Mouse (Mus musculus): ENCODE measurements at regions not wholly inside any gene's neighbourhood (a gene's known extent, or its start where the extent isn't known, plus 50 kb on each side); places are given as distances from the start of the nearest gene placed in this dataset.
A peak's percentile ranks its signal among the peaks of the same experiment; 100 is the strongest.

DNA sequence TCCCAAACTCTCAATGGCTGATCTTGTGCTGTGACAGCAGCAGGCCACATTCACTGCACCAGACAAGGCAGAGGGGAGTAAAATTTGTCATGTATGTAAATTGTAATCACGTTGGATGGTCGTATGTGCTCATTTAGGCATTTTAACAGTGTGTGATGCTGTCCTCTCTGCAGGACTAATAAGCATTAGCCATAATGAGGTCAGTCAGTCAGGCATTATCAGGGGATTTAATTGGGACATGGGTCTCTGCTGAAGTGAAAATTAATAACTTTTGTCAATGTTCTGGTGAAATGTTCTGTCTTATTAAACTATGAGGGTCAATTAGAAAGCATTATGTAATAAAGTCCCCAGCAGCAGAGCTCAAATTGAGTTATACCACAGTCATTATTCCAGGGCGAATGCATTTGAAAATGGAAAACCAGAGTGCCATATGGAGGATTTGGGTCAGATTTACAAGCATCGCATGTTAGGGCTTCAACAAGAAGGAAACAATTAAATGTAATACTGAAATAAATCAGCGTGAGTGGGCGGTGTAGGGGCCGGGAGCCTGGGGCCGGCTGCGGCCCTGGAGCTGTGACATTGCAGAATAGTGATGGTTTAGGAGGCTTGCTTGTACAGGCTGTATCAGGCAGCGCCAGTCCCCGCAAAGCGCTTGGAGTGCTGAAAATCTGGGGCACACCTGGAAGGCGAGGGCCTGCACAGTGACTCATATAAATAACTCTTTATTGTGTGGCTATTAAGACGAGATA, 537.7 kb downstream of the Bnc2 start:
- ATAC-seq (ENCODE audit: low FRiP score) (peak; percentile 63; the same call in 1 of the 2 replicates), DNase-seq (ENCODE audit: low spot score) (no peak)
- H3K9me3 ChIP-seq (ENCODE audit: control insufficient read depth, low read length) = no peaks in the 10 kb centered on the region
- H3K4me3 ChIP-seq (ENCODE audit: low read depth, low read length) = no peak overlapping the region
- WGBS = 77% methylated on average over 14 of the region's 14 CpGs
- no peaks in the 10 kb centered on the region for H3K27me3 ChIP-seq (ENCODE audit: control insufficient read depth, insufficient read depth, low read length)
- no peak overlapping the region for H3K4me2 ChIP-seq (replicated peaks; ENCODE audit: low read depth, low read length)
- no peaks in the 10 kb centered on the region for H3K36me3 ChIP-seq (ENCODE audit: control insufficient read depth, insufficient read depth, low read length)
- H3K9ac ChIP-seq (ENCODE audit: low read depth, low read length) = no peak overlapping the region
- no peaks in the 10 kb centered on the region for H3K4me1 ChIP-seq (replicated peaks; ENCODE audit: control insufficient read depth, insufficient read depth, low read length)
- H3K27ac ChIP-seq (ENCODE audit: low read depth, low read length) = no peak overlapping the region

DNA sequence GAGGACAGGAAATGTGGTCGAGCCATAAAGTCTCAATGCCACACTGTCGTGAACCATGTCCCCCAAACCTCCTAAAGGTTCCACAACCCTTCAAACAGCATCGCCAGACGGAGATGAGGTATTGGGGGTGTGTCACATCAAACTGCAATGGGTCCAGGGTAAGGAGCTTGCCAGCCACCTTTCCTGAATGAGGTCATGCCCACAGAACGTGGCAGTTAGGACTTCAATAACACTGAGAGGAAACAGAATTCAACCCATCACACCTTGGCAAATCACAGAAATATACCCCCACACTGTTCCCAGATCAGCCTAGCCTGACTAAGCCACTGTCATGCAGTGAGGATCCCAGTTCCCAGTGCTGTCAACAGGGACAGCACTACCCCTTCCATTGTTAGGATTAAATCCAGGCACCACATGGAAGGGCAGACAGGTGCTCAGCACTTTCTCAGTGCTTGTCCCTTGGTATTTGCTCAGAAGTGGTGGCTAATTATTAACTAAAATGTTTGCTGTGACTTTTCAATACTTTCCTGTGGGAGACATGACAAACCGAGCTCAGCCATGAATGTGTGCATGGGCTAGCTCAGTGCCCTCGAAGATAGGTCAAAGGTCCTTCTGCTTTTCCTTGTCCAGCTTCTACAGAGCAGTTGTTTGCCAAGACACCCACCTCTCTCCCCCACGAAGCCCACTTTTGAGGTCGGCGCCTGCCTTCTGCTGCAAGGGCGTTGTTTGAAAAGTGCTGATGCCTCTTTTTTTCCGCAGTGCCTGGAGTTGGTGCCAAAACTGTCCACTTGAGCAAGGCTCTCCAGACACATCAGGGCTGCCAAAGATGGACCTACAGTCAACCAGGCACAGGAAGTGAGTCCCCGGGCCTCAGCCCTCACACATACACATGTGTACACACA, 525.7 kb downstream of the Bnc2 start:
- ATAC-seq (ENCODE audit: low FRiP score) = no peak
- no peak overlapping the region for H3K9ac ChIP-seq (ENCODE audit: low read depth, low read length)
- H3K27me3 ChIP-seq (ENCODE audit: control insufficient read depth, insufficient read depth, low read length) = no peaks in the 10 kb centered on the region
- no peaks in the 10 kb centered on the region for H3K36me3 ChIP-seq (ENCODE audit: control insufficient read depth, insufficient read depth, low read length)
- DNase-seq (ENCODE audit: low spot score) = no peak
- H3K4me3 ChIP-seq (ENCODE audit: low read depth, low read length) = no peak overlapping the region
- no peaks in the 10 kb centered on the region for H3K9me3 ChIP-seq (ENCODE audit: control insufficient read depth, low read length)
- no peak overlapping the region for H3K27ac ChIP-seq (ENCODE audit: low read depth, low read length)
- H3K4me2 ChIP-seq (replicated peaks; ENCODE audit: low read depth, low read length) = no peak overlapping the region
- H3K4me1 ChIP-seq (replicated peaks; ENCODE audit: control insufficient read depth, insufficient read depth, low read length) = no peaks in the 10 kb centered on the region
- 82% methylated on average over 13 of the region's 13 CpGs for WGBS

- Histone ChIP-seq H3K4me3 (ENCODE audit: low read depth, low read length) (no peak overlapping the region), H3K4me2 (replicated peaks; ENCODE audit: low read depth, low read length) (no peak overlapping the region), H3K9ac (ENCODE audit: low read depth, low read length) (no peak overlapping the region), H3K4me1 (replicated peaks; ENCODE audit: control insufficient read depth, insufficient read depth, low read length) (no peaks in the 10 kb centered on the region), H3K9me3 (ENCODE audit: control insufficient read depth, low read length) (no peaks in the 10 kb centered on the region), H3K36me3 (ENCODE audit: control insufficient read depth, insufficient read depth, low read length) (no peaks in the 10 kb centered on the region), H3K27me3 (ENCODE audit: control insufficient read depth, insufficient read depth, low read length) (no peaks in the 10 kb centered on the region), H3K27ac (ENCODE audit: low read depth, low read length) (no peak overlapping the region)
- ATAC-seq (ENCODE audit: low FRiP score) (no peak), DNase-seq (ENCODE audit: low spot score) (no peak)
- WGBS = 41% methylated on average over 3 of the region's 3 CpGs
Observed at GRCm38 (mm10) chr4:84150698-84151097, 524.4 kb downstream of the Bnc2 start.

DNA sequence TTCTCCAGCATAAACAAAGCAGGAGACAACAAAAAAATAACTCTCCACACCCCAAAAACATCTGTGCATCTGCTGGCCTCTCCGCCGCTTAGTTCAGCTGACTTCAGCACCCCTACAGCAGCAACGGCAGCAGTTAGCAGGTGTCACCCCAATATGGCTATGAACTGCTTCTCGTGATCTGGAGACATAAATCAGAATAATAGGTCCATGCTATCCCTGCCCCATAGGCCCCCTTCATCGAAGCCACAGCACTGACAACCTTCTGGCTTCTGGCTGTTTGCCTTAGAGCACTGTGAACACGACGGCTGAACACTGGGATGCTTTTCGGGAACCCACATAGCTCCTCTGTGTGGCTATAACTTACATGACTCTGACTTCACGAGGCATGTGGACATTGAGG, 523.8 kb downstream of the Bnc2 start:
- H3K9ac ChIP-seq (ENCODE audit: low read depth, low read length) = no peak overlapping the region
- no peaks in the 10 kb centered on the region for H3K36me3 ChIP-seq (ENCODE audit: control insufficient read depth, insufficient read depth, low read length)
- 79% methylated on average over 9 of the region's 9 CpGs for WGBS
- H3K27me3 ChIP-seq (ENCODE audit: control insufficient read depth, insufficient read depth, low read length) = no peaks in the 10 kb centered on the region
- no peak overlapping the region for H3K4me2 ChIP-seq (replicated peaks; ENCODE audit: low read depth, low read length)
- DNase-seq (ENCODE audit: low spot score) (no peak), ATAC-seq (ENCODE audit: low FRiP score) (no peak)
- no peaks in the 10 kb centered on the region for H3K4me1 ChIP-seq (replicated peaks; ENCODE audit: control insufficient read depth, insufficient read depth, low read length)
- no peak overlapping the region for H3K27ac ChIP-seq (ENCODE audit: low read depth, low read length)
- no peak overlapping the region for H3K4me3 ChIP-seq (ENCODE audit: low read depth, low read length)
- no peaks in the 10 kb centered on the region for H3K9me3 ChIP-seq (ENCODE audit: control insufficient read depth, low read length)

DNA sequence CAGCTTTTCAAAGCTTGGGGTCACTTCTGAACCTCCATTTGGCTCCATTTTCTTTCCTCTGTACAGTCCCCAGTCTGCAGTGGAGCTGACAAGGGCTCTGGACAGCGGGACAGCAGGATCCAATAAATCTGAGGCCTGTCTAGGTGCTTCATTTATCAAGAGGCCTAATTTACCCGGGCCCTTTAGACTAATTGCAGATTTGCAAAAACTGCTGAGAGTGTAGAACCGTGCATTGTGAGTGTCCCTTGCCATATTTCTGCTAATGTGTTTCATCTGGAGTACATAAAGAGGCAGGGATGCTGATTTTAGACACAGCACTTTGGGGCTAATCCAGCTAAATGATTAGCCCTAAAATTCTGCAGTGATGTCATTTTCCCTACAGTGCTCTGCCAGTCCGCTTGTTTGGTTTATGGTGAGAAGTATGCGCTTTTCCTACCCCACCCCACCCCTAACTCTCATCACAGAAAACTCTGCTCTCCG, 523.1 kb downstream of the Bnc2 start:
- 63% methylated on average over 6 of the region's 6 CpGs for WGBS
- H3K9ac ChIP-seq (ENCODE audit: low read depth, low read length) = no peak overlapping the region
- no peaks in the 10 kb centered on the region for H3K4me1 ChIP-seq (replicated peaks; ENCODE audit: control insufficient read depth, insufficient read depth, low read length)
- no peaks in the 10 kb centered on the region for H3K27me3 ChIP-seq (ENCODE audit: control insufficient read depth, insufficient read depth, low read length)
- no peak overlapping the region for H3K4me3 ChIP-seq (ENCODE audit: low read depth, low read length)
- H3K4me2 ChIP-seq (replicated peaks; ENCODE audit: low read depth, low read length) = no peak overlapping the region
- no peaks in the 10 kb centered on the region for H3K9me3 ChIP-seq (ENCODE audit: control insufficient read depth, low read length)
- H3K36me3 ChIP-seq (ENCODE audit: control insufficient read depth, insufficient read depth, low read length) = no peaks in the 10 kb centered on the region
- ATAC-seq (ENCODE audit: low FRiP score) (no peak), DNase-seq (ENCODE audit: low spot score) (no peak)
- H3K27ac ChIP-seq (ENCODE audit: low read depth, low read length) = no peak overlapping the region

DNA sequence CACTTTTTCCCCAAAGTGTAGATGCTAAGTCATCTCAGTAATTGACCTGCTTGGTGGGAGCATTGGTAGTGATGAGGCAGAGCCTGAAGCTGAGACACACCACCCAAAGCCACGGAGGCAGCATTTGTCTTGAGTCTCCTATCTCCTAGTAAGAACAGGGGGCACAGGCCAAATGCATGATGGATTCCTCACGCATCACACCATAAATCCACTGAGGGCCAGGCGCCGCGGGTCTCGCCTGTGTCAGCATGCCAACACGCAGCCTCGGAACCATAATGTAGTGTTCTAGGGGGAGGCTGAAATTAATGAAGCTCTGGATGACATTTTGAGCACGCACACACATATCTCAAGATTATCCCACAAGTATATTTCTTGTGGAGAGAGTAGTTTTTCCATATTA, 521.5 kb downstream of the Bnc2 start:
- Histone ChIP-seq H3K4me2 (replicated peaks; ENCODE audit: low read depth, low read length) (no peak overlapping the region), H3K36me3 (ENCODE audit: control insufficient read depth, insufficient read depth, low read length) (no peaks in the 10 kb centered on the region), H3K4me3 (ENCODE audit: low read depth, low read length) (no peak overlapping the region), H3K9me3 (ENCODE audit: control insufficient read depth, low read length) (no peaks in the 10 kb centered on the region), H3K4me1 (replicated peaks; ENCODE audit: control insufficient read depth, insufficient read depth, low read length) (no peaks in the 10 kb centered on the region), H3K27me3 (ENCODE audit: control insufficient read depth, insufficient read depth, low read length) (no peaks in the 10 kb centered on the region), H3K9ac (ENCODE audit: low read depth, low read length) (no peak overlapping the region), H3K27ac (ENCODE audit: low read depth, low read length) (no peak overlapping the region)
- no peak for DNase-seq (ENCODE audit: low spot score)
- no peak for ATAC-seq (ENCODE audit: low FRiP score)
- 90% methylated on average over 9 of the region's 9 CpGs for WGBS

DNA sequence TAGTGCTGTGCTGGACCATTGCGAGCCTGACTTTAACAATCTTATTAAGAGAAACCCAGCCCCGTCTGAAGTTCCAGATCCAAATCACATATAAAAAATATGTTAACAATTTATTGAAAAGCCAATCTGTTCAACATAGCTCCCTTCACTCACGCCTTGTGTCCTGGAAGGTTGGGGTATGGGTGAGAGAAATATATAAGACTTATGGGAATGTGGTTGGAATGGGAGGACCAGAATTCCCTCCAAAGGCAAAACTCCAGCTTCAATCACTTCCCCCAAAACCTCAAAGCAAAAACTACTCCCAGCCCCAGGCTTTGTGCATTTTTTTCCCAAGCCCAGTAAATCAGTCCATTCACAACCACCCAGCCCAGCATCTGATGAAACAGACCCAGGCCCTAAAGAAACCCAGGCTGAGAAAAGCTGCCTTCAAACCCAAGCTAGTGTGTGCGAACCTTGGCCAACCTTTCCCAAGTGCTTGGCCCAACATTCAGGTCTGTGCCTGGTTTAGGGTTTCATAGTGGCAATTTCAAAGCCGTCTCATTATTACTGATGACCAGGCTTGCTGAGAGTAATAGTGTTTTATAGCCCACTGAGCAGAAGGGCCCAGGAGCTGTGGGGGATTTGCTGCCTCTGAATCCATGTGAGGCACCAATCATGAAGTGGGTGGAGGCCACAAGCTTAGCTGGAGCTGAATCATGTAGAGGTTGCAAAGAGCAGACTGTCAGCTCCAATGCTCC, 517.0 kb downstream of the Bnc2 start:
- WGBS = 85% methylated on average over 5 of the region's 5 CpGs
- Histone ChIP-seq H3K27ac (ENCODE audit: low read depth, low read length) (no peak overlapping the region), H3K4me1 (replicated peaks; ENCODE audit: control insufficient read depth, insufficient read depth, low read length) (no peaks in the 10 kb centered on the region), H3K4me3 (ENCODE audit: low read depth, low read length) (no peak overlapping the region), H3K4me2 (replicated peaks; ENCODE audit: low read depth, low read length) (no peak overlapping the region), H3K9ac (ENCODE audit: low read depth, low read length) (no peak overlapping the region), H3K36me3 (ENCODE audit: control insufficient read depth, insufficient read depth, low read length) (no peaks in the 10 kb centered on the region), H3K27me3 (ENCODE audit: control insufficient read depth, insufficient read depth, low read length) (no peaks in the 10 kb centered on the region), H3K9me3 (ENCODE audit: control insufficient read depth, low read length) (no peaks in the 10 kb centered on the region)
- ATAC-seq (ENCODE audit: low FRiP score) (no peak), DNase-seq (ENCODE audit: low spot score) (no peak)

- Histone ChIP-seq H3K9me3 (ENCODE audit: control insufficient read depth, low read length) (no peaks in the 10 kb centered on the region), H3K36me3 (ENCODE audit: control insufficient read depth, insufficient read depth, low read length) (no peaks in the 10 kb centered on the region), H3K4me1 (replicated peaks; ENCODE audit: control insufficient read depth, insufficient read depth, low read length) (no peaks in the 10 kb centered on the region), H3K27me3 (ENCODE audit: control insufficient read depth, insufficient read depth, low read length) (no peaks in the 10 kb centered on the region), H3K27ac (ENCODE audit: low read depth, low read length) (no peak overlapping the region), H3K9ac (ENCODE audit: low read depth, low read length) (no peak overlapping the region), H3K4me2 (replicated peaks; ENCODE audit: low read depth, low read length) (no peak overlapping the region), H3K4me3 (ENCODE audit: low read depth, low read length) (no peak overlapping the region)
- no peak for ATAC-seq (ENCODE audit: low FRiP score)
- no peak for DNase-seq (ENCODE audit: low spot score)
- WGBS = 87% methylated on average over 6 of the region's 6 CpGs
Observed at GRCm38 (mm10) chr4:84163362-84163761, 511.7 kb downstream of the Bnc2 start.

Measured in hindbrain, embryonic 11.5 days (tissue).